Mouse (Mus musculus) spleen, postnatal 36 days (tissue): ENCODE data around the gene Rassf4.

Source experiments
- DNase-seq, 2 experiments: peaks; one replicate each; pipeline ENCODE4 v3.0.0; 2022; ENCODE audit warnings: low spot score in 2 of 2, mixed read lengths in 1 of 2

Gene Rassf4

DNA sequence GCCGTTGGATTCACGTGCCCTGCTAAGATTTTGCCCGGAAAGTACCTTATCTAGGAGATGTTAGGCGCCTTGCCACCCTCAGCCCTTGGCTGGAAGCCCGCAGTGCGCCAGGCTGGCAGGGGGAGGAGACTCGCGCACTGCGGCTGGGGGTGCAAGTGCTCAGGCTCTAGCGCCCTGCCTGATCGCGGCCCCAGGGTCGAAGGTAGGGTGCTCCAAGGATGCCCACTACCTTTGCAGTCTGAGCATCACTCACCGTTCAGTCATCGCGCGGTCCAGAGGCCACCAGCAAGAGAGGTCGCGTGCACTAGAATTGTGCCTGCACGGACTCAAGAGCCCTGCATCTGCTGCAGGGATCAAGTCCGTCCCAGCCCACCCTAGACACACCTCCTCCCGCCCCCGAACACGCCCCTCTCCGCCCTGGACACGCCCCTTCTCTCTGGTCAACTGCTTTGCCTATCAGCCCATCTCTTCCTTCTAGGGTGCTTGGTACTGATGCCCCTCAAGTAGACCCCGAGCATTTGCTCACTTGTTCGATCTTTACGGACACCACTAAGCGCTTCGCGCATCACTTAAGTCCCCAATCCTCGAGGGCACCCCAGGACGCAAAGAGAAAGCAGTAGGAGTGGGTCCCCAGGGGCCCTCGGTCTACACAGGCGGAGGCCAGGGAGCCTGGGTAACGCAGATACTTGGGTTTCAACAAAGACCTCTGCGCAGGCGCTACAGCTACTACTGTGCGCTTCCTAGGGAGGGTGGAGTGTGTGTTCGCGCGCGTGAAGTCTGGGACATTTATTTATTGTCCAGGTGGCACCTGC, at the start of gene Rassf4:
Rassf4 (minus strand) TSS at position 482 of the 812 bp plus-strand sequence.
- DNase-seq, result peak; percentile 91

DNA sequence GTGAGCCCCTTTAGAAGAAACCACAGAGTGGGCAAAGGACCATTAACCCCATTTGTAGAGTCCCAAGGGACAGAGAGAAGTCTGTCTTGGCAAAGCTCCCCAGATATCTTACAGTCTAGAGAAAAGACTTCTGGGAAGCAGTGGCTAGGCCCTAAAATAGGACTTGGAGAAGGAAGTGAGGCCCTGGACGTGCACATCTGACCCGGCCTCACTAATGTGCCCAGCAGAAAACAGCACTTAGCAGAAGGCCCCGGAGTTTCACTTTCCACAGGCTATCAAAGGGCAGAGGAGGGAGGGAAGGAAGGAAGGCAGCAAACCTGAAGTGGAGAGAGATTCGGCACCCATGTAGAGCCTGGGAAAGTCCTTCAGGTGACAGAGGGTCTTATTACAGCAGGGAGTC, 45.2 kb upstream of the Rassf4 start:
- peak in 1 of 2 experiments; percentile 1 for DNase-seq

DNA sequence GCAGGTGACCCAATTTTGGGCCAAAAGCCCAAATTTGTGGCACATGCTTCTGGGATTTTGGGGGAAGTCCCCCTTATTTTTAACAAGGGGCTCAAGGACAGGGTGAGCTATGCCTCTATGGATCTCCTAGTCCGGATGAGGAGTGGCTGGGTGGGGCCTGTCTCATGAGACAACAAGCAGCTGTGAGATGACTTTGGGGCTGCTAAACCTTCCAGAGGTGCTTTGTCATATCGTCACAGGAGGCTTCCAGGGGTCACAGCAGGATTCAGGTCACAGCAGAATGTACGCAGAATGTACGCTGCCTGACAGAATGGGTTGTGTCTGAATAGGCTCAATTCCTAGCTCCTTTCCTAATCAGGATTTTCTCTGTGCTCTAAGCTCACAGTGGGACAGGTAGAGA, 44.6 kb upstream of the Rassf4 start:
- DNase-seq, result no peak

DNA sequence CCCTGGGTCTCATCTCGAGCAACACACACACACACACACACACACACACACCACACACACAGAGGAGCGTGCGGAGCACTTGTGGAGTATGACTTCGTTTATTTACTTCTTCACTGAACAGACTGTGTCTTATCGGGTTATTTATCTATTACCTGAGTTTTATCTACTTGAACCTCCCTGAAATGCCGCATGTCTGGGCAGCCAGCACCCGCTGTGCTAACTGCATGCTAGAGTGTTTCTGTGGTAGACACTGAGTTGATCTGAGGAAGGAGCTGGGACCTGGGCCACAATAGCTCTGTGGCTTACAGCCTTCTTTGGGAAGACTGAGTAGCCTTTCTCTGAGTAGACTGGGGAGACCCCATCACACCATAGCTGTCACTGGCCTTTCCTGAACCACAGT, 44.1 kb upstream of the Rassf4 start:
- DNase-seq, result no peak

DNA sequence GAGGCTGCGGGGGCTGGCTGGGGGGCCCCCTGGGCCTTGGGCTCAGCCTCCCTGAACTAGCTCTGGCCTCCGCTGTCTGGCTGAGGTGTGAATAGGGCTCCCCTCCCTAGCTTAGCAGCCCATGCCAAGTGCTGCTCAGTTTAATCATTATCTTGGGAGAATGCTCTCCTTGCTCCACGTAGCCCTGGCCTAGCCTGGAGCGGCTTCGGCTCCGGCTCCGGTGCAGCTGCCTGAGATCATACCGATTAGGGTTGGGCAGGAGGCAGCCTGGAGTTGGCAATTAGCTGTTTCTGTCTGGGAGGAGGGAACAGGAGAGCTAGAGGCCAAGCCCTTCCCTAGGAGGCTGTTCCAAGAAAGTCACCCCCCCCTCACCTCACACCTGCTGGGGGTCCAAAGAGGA, 42.9 kb upstream of the Rassf4 start, which contains the start of gene Tmem72:
Tmem72 (minus strand) TSS at position 248 of the 400 bp plus-strand sequence.
- DNase-seq, result no peak

DNA sequence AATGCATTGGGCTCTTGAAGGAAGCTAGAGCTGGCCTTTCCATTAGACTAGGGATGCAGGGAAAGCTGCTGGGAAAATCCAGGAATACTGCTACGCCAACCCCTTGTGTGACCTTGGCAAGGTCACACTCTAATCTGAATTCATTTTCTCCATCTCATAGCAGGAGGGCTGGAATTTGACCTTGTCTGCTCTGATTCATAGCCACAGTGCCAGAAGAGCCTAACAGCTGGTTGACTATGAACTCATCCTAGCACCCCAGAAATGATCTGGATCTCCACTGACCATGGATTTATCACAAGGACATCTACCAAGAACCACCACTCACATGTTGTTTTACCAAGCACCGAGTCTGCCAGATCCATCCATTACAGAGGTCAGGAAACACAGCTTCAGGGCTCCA, 41.4 kb upstream of the Rassf4 start:
- no peak for DNase-seq

DNA sequence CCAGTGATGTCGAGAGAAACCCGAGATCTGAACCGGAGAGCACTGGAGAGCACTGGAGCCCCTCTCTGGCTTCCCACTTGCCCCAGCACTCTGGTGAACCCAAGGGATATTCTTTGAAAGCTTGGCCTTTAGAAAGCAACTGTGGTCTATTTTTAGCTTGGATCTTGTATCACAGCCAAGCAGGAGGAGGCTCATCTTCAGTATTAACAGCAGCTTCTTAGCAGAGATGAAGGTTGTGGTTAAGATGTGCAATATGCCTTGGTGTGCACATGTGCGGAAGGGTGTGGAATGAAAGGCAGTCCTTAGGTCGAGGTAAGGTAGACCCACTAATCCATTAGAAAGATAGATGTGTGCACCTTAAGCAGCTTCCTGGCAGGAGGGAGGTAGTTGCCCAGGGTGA, 40.8 kb upstream of the Rassf4 start:
- no peak for DNase-seq

DNA sequence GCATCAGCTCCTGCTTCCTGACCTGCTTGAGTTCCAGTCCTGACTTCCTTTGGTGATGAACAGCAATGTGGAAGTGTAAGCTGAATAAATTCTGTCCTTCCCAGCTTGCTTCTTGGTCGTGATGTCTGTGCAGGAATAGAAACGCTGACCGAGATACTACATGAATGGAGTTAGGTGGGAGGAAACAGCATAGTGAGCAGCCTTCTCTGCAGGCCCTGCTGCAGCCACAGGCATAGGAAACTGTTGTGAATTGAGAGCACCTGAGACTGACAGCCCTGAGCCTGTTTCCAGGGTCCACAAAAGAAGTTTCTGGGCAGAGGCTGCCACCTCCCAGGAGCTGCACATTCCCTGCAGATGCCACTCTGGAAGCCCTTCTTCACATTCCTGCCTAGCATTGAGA, 40.2 kb upstream of the Rassf4 start:
- no peak for DNase-seq

DNA sequence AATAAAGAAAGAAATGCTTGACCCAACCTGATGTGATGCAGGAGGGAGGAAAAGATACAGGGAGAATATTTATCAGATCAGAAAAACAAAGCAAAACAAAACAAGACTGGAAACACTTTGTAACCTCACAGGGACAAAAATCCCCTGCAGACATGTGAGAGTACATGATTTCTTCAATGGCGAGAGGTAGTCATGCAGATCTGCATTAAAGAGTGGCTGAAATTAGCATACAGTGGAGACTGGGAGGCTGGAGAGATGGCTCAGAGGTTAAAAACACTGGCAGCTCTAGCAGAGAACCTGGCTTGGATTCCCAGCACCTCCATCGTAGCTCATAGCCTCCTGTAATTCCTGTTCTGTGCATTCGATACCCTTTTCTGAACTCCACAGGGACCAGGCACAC, 38.8 kb upstream of the Rassf4 start:
- DNase-seq, result peak in 1 of 2 experiments; percentile 0

DNA sequence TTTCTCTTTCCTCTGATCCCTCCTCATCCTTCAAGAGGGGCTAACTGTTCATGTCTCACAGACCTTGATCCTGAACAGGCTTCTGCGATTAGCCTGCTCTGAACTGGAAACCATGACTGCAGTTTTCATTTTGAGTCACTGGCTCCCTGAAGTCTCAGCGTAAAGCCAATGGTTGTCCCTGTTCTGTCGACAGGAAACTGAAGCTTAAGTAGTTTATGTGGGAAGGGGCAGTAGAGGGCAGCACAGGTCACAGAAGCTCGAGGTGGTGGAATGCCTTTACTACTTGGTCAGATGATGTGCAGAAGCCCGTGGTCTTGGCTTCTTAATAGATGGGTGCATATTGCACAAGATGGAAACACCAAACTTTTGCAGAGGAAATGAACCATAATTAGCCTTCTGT, 38.3 kb upstream of the Rassf4 start:
- peak in 1 of 2 experiments; percentile 1 for DNase-seq

DNA sequence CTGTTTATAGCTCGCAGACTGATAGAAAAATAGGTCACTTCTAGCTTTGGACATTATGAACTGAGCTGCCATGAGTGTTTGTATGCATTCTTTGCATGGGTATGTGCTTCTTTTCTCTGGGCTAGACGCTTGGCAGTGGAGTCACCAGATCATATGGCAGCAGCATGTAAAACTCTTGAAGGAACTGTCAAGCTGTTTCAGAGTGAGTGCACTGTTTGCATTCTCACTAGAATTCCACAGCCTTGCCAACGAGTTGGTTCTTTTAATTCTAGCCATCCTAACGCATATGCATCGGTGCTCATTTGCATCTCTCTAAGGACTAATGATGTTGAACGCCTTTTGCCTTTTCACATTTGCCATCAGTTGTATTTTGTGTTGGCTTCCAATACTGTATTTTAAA, 30.6 kb upstream of the Rassf4 start:
- DNase-seq, result no peak

DNA sequence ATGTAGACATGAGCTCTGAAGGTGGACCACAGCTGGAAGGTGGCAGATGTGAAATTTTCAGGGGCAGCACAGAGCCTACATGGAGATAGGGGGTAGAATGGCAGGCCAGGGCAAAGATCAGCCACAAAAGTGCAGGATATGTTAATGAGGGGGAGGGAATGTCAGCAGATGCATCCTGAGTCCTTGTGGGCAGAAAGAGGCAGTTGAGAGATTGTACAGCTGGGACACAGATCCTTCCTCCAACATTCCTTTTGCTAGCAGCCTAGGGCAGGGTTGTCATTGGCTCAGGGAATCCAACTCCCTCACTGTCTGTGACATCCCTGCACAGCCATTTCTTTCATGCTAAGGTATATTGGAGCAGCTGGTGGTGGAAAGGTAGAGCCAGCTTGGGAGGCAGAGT, 27.1 kb upstream of the Rassf4 start:
- DNase-seq, result no peak

DNA sequence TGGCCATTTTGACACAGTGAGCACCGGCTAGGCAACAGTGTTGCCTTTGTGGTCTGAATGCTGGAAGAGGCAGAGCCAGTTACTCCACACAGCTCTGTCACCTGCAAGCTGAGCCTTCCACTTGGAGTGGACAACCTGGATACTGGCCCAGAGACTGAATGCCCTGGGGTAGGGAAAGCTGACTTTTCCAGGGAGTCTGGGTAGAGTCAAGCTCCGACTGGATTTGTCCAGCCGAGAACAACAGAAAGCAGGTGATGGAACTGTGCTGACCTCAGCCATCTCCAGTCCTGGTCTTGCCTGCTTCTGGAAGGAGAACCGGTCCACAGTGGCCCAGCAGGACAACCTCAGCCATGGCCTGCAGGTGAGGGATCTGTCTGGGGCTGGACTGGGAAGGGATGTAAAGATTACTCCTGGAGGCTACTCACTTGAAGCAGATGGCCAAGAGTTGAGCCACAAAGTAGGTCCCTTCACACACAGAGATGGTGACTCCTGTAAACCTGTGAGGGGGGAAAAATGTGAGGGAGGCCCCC, 24.2 kb upstream of the Rassf4 start:
- no peak for DNase-seq

DNA sequence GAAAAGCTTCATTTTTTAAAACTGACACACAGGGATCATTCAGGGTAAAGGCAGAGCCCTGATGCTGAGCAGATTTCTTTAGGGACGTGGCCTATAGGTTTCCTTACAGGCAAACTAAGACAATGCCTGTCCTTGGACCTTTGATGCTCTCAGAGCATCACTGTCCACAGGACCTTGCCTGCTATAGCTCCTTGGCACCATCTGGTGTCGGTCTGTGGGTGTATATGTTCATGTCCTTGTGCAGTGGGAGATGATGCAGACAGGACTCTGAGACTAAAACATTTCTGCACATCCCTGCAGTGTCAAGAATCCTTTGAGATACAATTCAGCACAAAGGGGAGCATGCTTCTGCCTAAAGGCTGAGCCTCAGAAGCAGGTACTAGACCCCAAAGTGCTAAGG, 23.7 kb upstream of the Rassf4 start:
- DNase-seq, result peak in 1 of 2 experiments; percentile 36

DNA sequence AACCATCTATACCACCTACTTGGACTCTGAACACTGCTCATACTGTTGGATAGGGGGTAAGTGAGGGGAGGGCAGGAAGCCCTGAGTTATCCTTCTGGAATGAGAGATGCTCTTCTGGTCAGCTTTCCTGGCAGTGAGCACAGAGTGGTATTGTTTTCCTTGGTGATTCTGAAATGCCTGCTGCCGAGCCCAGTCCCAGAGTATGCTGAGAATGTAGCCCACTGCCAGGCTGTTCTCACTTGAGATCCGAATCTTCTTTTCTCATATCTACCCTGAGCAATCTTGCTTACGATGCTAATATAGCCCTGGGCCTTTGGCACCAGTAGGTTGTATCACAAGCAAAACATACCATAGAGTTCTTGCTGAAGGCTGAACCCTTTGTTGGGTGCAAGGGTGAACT, 20.6 kb upstream of the Rassf4 start:
- no peak for DNase-seq

DNA sequence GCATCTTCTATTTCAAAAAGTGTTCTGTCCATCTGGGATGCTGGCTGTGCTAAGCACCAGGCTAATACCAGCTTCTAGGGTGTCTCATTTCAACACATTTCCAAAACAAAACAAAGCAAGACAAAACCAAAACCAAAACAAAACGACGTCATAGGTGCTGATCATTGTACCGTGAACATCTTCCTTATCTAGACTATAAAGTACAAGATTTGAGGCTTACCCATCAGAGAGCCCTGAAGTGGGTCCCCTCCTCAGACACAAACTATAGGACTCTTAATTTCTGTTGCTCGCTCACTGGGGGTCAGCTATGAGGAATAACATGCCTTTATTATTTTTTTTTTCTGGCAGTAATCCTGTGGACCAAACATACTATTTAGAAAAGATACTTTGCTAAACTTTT, 19.9 kb upstream of the Rassf4 start:
- DNase-seq, result no peak

DNA sequence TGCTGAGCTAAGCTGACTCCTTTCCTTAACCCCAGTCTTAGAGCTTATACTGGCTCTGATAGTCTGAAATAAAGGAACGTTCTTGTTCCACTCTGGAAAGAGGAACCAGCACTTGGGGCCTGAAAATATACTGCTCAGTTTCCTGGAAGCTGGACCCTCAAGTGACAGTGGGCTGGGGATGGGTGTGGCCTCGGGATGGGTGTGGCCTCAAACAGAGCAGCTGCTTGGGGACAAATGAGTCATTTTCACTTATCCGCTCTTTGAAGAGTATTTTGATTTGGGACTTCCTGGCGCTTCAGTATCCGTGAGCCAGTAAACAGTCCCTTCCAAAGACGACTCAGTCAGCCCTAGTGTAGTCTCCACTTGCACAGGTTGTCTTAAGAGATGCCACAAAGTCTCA, 8.6 kb upstream of the Rassf4 start:
- DNase-seq, result peak; percentile 82 to 84

DNA sequence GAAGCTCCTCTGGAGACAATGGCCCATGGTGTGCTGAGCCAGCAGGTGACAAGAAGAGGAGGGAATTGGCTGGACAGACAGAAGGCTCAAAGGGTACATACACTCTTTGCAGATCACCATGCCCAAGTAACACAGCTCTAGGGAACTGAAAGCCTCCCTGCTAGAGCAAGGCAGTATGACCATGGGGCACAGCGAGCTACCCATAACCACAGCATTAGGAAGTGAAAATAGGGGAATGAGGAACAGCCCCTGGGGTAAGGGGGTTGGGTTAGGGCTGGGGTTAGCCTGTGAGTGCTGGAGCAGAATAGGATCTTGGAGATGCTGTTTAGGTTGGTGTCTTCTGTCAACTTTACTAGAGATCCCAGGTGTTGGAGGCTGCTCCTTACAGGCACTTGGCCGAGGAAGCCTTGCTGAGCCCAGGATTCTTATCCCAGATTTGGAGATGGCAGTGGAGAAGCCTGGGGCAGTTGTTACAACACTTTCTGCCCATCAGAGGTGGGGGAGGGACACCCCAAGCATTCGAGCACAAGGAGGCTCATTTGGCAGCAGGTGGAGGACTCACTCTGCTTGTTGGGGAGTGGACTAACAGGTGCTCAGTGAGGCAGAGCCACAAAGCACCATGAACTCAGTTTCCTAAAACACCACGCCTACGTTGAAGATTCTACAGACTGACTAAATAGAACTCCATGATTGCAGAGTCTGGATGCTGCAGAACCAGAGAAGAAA, 6.0 kb upstream of the Rassf4 start:
- DNase-seq, result peak; percentile 85 to 86

DNA sequence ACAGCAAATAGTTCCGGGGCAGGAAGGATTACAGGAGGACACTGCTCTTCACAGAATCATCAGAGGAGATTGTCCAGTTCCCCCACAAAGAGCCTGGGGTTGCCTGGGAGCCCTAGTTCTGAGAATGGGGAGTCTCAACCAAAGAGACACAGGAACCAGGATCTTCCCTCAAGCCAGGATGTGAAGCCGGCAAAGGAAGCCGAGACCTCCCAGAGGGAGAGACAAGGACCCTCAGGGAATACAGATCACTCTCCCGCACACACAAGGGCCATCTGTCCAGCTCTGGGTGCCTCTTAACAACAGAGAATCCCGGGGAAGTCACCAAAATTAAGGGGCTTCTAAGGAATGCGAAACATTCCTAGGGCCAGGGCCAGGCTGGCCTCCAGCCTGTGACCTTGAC, 3.6 kb upstream of the Rassf4 start:
- no peak for DNase-seq

DNA sequence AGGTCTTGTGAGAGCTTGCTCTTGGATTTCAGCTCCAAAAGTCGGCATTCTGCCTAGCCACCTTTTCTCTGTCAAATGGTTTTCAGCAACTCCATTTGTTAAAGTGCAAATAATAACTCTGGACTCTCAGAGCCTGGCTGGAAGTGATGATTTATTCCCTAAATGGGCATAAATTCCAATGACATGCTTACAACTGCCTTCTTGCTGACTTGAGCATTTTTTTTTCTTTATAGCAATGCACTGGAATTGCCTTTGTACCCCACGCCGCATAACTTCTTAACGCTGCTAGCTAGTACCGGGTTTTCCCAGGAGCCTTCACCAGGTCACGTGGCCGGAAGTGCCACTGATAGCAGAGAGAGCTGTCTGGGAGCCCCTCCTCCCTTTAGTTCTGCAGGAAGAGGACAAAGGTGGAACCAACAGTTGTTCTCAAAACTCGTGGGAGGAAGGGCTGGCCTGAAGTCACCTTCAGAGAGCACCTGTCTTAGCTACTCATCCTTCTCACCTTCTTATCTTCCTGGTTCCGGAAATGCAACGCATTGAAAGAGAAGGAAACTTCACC, 2.7 kb upstream of the Rassf4 start:
- DNase-seq, result peak; percentile 47 to 48

DNA sequence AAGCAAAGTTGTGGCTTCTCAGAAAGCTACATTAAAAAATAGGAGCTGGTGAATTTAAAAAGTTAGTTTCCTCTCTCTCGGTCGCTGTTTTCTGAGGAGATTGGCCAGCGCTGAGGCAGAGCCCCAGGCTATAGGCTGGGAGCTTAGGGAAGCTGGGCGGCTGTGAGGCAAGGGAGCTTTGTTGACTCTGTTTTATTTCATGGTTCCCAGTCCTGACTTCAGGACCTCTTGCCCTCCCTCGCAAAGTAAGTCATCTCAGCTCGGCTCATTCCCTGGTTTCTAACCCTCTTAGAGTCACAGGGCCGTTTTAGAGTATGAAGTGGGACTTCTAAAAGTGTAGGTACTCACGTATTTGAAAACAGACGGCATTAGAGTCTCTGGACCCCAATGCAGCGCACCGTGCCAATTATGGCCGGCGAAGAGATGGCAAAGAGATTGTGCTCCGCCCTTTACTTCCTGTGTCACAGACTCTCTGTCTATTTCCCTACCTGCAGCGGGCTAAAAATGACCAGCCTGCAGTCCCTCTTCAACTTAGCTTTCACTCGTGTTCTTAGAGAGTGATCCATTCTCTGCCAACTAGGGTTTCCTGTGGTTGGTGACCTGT, 633 bp upstream of the Rassf4 start:
- DNase-seq, result peak; percentile 51 to 54

DNA sequence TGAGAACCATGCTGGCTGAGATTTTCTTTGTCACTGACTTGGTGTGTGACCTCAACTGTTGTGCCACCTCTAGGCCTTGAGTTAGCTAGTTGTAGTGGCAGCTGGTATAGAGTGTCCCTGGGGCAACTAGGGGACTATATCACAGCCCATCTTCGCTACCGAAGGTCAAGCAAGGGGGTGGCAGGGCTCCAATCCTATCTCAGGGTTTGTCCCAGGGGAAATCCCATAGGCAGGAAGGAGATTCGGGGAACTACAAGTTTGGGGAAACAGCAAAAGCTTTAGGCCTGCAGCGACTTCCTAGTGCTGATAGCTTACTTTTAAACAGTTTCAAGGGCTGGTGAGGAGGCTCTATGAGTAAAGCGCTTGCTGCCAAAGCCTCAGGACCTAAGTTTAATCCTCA, 1.4 kb downstream of the Rassf4 start:
- DNase-seq, result no peak
